Mouse (Mus musculus) hindbrain, postnatal 0 days (tissue): Measurements from ENCODE around the gene Slc24a3. TPM values are rescaled to one million over a fixed set of nuclear protein-coding genes. Genes with fewer than 3 reads are reported as not detected.

Source experiments
- ATAC-seq: fragments of 200-750 bp; cut with Nextera tagmentation; 2 replicates; pipeline ENCODE4 v1.8.0; 2017; ENCODE audit warnings: mild to moderate bottlenecking, moderate TSS enrichment, moderate library complexity
- DNase-seq: peaks from one replicate; pipeline ENCODE4 v3.0.0-alpha.2; 2015; ENCODE audit warnings: low spot score
- H3K27ac ChIP-seq: fragments of 300-500 bp; sonication (generic); 2 replicates; pipeline ENCODE4 v1.5.1; 2014; ENCODE audit warnings: mild to moderate bottlenecking
- H3K27me3 ChIP-seq: fragments of 300-500 bp; sonication (generic); 2 replicates; pipeline ENCODE4 v1.6.1; 2014; ENCODE audit warnings: low read length, mixed read lengths; ENCODE audit not compliant: insufficient read depth
- H3K36me3 ChIP-seq: fragments of 300-500 bp; sonication (generic); 2 replicates; pipeline ENCODE4 v1.6.1; 2014; ENCODE audit warnings: low read length, mixed read lengths; ENCODE audit not compliant: insufficient read depth
- H3K4me1 ChIP-seq: fragments of 300-500 bp; sonication (generic); 2 replicates; pipeline ENCODE4 v1.6.1; 2014; ENCODE audit warnings: antibody characterized with exemption, low read length, mixed read lengths; ENCODE audit not compliant: insufficient read depth
- H3K4me2 ChIP-seq: fragments of 300-500 bp; sonication (generic); 2 replicates; pipeline ENCODE4 v1.6.1; 2014; ENCODE audit warnings: low read depth, mild to moderate bottlenecking, low read length, moderate library complexity, mixed read lengths
- H3K4me3 ChIP-seq: fragments of 300-500 bp; sonication (generic); 2 replicates; pipeline ENCODE4 v1.5.1; 2014; ENCODE audit warnings: low read length
- H3K9ac ChIP-seq: fragments of 300-500 bp; sonication (generic); replicated peaks from 2 replicates; pipeline ENCODE4 v1.6.1; 2014; ENCODE audit warnings: mild to moderate bottlenecking, low read length, moderate library complexity, mixed read lengths
- H3K9me3 ChIP-seq: fragments of 300-500 bp; sonication (generic); 2 replicates; pipeline ENCODE4 v1.6.1; 2016; ENCODE audit warnings: low read length, mixed read lengths
- CTCF ChIP-seq: IDR thresholded peaks from 2 replicates; pipeline ENCODE4 v1.5.1; 2016; ENCODE audit warnings: antibody characterized with exemption, control low read depth, low read depth
- WGBS: fragments of 180-500 bp; shearing (Covaris S2); extraction: QIAGEN DNeasy Blood & Tissue Kit; methylation state at CpG from one replicate; pipeline ENCODE4 v1.1.7; 2014; 5-methylcytosine and 5-hydroxymethylcytosine counted together
- polyA plus RNA-seq: library from polyadenylated mRNA; unstranded; fragments of >200 nt; fragmentation: Nextera tagmentation; extraction: Ambion mirVana; gene quantifications from 2 replicates; pipeline ENCODE4 v1.2.1, GENCODE M21; 2015
- total RNA-seq: library from RNA; depleted of rRNA; stranded (reverse); fragments of >200 nt; gene quantifications from 2 replicates; pipeline ENCODE4 v1.2.3, GENCODE M21; 2014

Gene Slc24a3
- total and polyA plus RNA-seq, 2 experiments from 2014 or later: 28.5 to 63.3 TPM

DNA sequence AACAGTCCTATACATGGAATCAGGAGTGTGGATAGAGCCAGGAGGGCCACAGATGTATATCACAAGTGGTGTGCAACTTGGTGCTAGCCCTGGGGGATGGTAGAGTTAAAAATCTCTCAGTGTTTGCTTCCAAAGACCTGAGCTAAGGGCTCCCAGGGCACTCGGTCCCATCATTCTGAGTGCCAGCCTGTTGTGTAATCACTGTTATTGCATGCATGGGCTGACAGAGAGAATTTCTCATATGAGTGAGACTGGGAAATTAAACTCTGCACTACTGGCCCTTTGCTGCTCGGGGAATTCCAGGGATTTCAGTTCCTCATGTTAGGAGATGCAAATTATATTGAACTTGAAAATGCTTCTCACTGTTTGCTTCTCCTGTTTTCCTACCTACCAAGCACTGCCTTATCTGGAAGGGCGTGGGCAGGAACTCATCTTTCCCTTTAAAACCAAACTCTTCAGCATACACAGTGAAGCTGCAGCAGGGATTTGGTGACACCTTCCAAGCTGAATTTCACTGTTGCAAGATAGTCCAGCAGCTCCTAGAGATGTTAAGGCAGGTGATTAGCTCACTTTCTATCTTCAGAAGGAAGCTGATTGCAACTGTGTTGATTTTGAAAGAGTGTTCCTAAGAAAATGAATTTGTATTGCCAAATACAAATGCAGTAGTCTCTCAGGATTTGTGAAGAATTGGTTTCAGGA lies 426.2 kb downstream of the Slc24a3 start:
- H3K4me3 ChIP-seq: no peak overlapping the region
- H3K9ac ChIP-seq: no peak overlapping the region
- ATAC-seq (no peak), DNase-seq (no peak)
- H3K27ac ChIP-seq: no peak overlapping the region
- no peaks in the 10 kb centered on the region for H3K36me3 ChIP-seq
- no peak for TF ChIP-seq CTCF
- no peaks in the 10 kb centered on the region for H3K27me3 ChIP-seq
- H3K4me1 ChIP-seq: no peaks in the 10 kb centered on the region
- 74% methylated on average over 3 of the region's 3 CpGs for WGBS
- H3K4me2 ChIP-seq: no peak overlapping the region
- no peaks in the 10 kb centered on the region for H3K9me3 ChIP-seq

- H3K4me3 ChIP-seq: no peak overlapping the region
- H3K9ac ChIP-seq: no peak overlapping the region
- H3K4me2 ChIP-seq: no peak overlapping the region
- ATAC-seq: no peak
- no peak for TF ChIP-seq CTCF
- no peaks in the 10 kb centered on the region for H3K9me3 ChIP-seq
- H3K27me3 ChIP-seq: no peaks in the 10 kb centered on the region
- no peaks in the 10 kb centered on the region for H3K36me3 ChIP-seq
- 92% methylated on average over 5 of the region's 5 CpGs for WGBS
- no peak for DNase-seq
- no peaks in the 10 kb centered on the region for H3K4me1 ChIP-seq
- H3K27ac ChIP-seq: no peak overlapping the region
Measured at GRCm38 (mm10) chr2:145597866-145598265, 430.3 kb downstream of the Slc24a3 start.

DNA sequence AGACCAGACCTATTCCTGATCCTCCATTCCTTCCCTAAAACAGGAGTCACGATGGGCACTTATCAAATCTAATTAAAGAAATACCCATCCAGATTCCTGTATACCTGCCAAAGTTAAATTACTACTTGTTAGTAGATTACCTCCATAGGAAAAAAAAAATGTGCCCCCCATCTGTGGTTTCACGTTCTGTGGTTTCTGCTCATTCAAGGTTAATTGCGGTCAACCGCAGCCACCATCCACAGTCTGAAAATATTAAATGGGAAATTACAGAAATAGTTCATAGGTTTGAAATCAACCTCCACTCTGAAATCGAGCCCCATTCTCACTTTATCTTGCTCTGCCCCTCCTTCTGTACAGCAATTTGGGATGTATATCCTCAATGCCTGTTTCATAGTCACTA lies 440.3 kb downstream of the Slc24a3 start:
- DNase-seq (no peak), ATAC-seq (no peak)
- Histone ChIP-seq H3K27ac (no peak overlapping the region), H3K9ac (no peak overlapping the region), H3K9me3 (no peaks in the 10 kb centered on the region), H3K4me2 (no peak overlapping the region), H3K27me3 (no peaks in the 10 kb centered on the region), H3K36me3 (no peaks in the 10 kb centered on the region), H3K4me1 (no peaks in the 10 kb centered on the region), H3K4me3 (no peak overlapping the region)
- WGBS: 90% methylated on average over 5 of the region's 5 CpGs
- TF ChIP-seq CTCF: no peak

DNA sequence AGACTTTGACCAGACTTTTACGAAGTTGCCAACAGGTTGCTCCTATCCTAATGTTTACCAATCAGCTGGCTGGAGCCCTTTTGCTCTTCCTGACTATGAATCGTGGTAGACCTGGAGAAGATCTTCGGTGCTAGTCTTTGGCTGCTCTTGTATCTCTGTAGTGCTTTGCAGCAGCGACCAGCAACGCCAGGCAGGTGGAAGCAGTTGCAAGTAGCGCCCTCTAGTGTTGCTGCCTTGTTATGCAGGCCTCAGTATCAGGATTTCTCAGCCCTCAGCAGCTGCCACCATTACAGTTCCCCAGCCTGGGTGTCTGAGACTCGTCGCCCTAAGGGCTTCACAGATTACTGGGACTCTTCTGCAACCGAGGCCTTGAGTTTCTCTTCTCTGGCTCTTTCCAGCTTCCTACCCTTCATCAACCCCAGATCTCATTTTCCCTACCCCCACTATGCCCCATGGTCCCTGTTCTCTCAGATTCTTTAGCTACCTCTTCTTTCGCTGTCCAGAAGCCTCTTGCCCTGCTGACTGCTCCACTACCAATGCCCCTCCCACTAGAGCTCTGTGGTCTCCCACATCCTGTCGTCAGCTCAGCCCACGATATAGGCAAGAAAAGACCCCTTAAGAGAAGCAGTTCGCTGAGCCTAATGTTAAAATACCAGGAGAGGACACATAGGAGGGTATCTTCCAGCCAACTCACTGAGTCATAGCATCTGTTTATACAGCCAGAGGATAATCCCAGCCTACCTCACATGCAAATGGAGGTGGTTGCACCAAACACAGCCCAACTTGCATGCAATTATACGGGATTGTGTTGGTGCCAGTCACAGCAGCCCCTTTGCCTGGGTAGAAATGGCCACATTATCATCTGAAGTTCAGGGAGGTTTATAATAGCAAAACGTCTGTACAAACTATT lies 443.5 kb downstream of the Slc24a3 start:
- no peak for ATAC-seq
- Histone ChIP-seq H3K27ac (no peak overlapping the region), H3K36me3 (no peaks in the 10 kb centered on the region), H3K4me1 (no peaks in the 10 kb centered on the region), H3K4me2 (no peak overlapping the region), H3K9ac (no peak overlapping the region), H3K4me3 (no peak overlapping the region), H3K9me3 (no peaks in the 10 kb centered on the region), H3K27me3 (no peaks in the 10 kb centered on the region)
- DNase-seq: peak; percentile 65
- TF ChIP-seq CTCF: peak; percentile 70
- WGBS: 46% methylated on average over 15 of the region's 15 CpGs

- Histone ChIP-seq H3K4me2 (no peak overlapping the region), H3K9me3 (no peaks in the 10 kb centered on the region), H3K4me3 (no peak overlapping the region), H3K27ac (no peak overlapping the region), H3K4me1 (no peaks in the 10 kb centered on the region), H3K9ac (no peak overlapping the region), H3K36me3 (peaks cover 3% of the 10 kb centered on the region; the same call in 1 of the 2 replicates), H3K27me3 (no peaks in the 10 kb centered on the region)
- ATAC-seq: no peak
- 76% methylated on average over 8 of the region's 8 CpGs for whole genome bisulfite sequencing
- peak; percentile 57 for TF ChIP-seq CTCF
- no peak for DNase-seq
Measured at GRCm38 (mm10) chr2:145612937-145613336, 445.4 kb downstream of the Slc24a3 start.

DNA sequence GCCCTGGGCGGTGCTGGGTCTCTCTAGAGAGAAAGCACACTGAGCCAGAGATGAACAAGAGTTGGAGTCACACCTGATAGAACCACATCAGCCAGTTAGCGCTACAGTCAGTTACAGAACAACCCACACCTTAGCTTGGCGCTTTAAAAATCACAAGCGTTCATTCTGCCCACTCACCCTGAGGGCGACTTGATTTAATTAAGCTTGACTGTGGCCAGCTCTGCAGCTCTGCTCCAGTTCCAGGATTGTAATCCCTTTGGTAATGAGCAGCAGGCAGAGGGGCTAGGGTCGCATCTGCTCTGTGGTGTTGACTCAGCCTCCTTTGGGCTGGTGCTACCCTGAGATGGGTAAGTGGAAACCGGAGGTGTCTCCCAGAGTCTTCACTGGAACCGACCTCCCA lies 446.2 kb downstream of the Slc24a3 start:
- Histone ChIP-seq H3K4me2 (no peak overlapping the region), H3K27ac (no peak overlapping the region), H3K27me3 (no peaks in the 10 kb centered on the region), H3K4me3 (no peak overlapping the region), H3K36me3 (peaks cover 4% of the 10 kb centered on the region; the same call in 1 of the 2 replicates), H3K4me1 (no peaks in the 10 kb centered on the region), H3K9ac (no peak overlapping the region), H3K9me3 (no peaks in the 10 kb centered on the region)
- 63% methylated on average over 8 of the region's 8 CpGs for WGBS
- ATAC-seq: peak; percentile 34; the same call in 1 of the 2 replicates
- DNase-seq: no peak
- no peak for TF ChIP-seq CTCF
